Mouse (Mus musculus): ENCODE results near the gene Ms4a8a. TPM values are rescaled to one million over a fixed set of nuclear protein-coding genes. Genes with fewer than 3 reads are reported as not detected.
"Not testable (repeated sequence)": the region's sequence is repeated elsewhere in the genome, so short reads cannot be mapped to it uniquely, and the experiment has no call there.

The Ms4a8a gene
- polyA plus RNA-seq (2015; fragmentation: Nextera tagmentation; extraction: Ambion mirVana), result 0.13 and 0.26 TPM in 2 replicates

DNA sequence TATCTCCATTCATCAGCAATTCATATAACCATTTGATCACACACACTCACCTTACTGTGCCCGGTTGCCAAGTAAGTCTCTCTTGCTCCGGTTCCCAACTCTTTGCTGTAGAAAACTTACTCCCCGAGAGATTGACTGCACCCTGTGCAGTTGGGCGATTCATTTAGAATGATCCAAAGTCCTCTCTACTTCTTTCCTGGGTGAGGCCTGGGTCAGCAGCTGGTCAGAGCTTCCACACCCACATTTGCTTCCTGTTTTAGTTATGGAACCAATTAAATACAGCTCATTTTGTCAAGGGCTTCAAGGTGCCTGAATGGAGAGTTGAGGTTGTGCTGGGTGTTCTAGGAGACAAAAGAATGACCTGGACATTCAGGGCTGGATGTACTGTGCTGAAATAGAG lies at the start of gene Ms4a8a:
TSS of gene Ms4a8a (minus strand) at position 169 of the 400 bp plus-strand sequence.
- Histone ChIP-seq H3K9me3 (ENCODE audit: low read length) (no peaks in the 10 kb centered on the region), H3K4me2 (ENCODE audit: low read depth, low read length) (no peak within 1 kb of the TSS), H3K4me3 (ENCODE audit: low read depth, low read length) (no peak within 1 kb of the TSS), H3K4me1 (ENCODE audit: insufficient read depth) (no peaks in the 10 kb centered on the region), H3K36me3 (replicated peaks; ENCODE audit: insufficient read depth, low read length) (no peaks in the 10 kb centered on the region), H3K27ac (ENCODE audit: low read depth) (no peak within 1 kb of the TSS), H3K27me3 (ENCODE audit: insufficient read depth, low read length) (no peaks in the 10 kb centered on the region), H3K9ac (replicated peaks) (no peak within 1 kb of the TSS)
- WGBS (ENCODE audit: insufficient replicate concordance), result 65% methylated on average over 4 of the region's 4 CpGs
- ATAC-seq, result no peak
- no peak for DNase-seq
- TF ChIP-seq CTCF (IDR thresholded peaks at IDR 0.05; ENCODE audit: low read depth), result no peak
- no peak for TF ChIP-seq EP300 (IDR thresholded peaks at IDR 0.05; ENCODE audit: low read depth)

GRCm38 (mm10) chr19:11129702-11130101 lies 48.8 kb upstream of the Ms4a8a start:
- Histone ChIP-seq H3K27ac (ENCODE audit: low read depth) (no peak overlapping the region), H3K36me3 (replicated peaks; ENCODE audit: insufficient read depth, low read length) (no peaks in the 10 kb centered on the region), H3K9me3 (ENCODE audit: low read length) (no peaks in the 10 kb centered on the region), H3K27me3 (ENCODE audit: insufficient read depth, low read length) (no peaks in the 10 kb centered on the region), H3K4me3 (ENCODE audit: low read depth, low read length) (no peak overlapping the region), H3K4me2 (ENCODE audit: low read depth, low read length) (no peak overlapping the region), H3K9ac (replicated peaks) (no peak overlapping the region), H3K4me1 (ENCODE audit: insufficient read depth) (no peaks in the 10 kb centered on the region)
- TF ChIP-seq EP300 (IDR thresholded peaks at IDR 0.05; ENCODE audit: low read depth), result no peak
- TF ChIP-seq CTCF (IDR thresholded peaks at IDR 0.05; ENCODE audit: low read depth), result no peak
- ATAC-seq (no peak), DNase-seq (no peak)
- WGBS (ENCODE audit: insufficient replicate concordance), result 73% methylated on average over 1 of the region's 1 CpGs

DNA sequence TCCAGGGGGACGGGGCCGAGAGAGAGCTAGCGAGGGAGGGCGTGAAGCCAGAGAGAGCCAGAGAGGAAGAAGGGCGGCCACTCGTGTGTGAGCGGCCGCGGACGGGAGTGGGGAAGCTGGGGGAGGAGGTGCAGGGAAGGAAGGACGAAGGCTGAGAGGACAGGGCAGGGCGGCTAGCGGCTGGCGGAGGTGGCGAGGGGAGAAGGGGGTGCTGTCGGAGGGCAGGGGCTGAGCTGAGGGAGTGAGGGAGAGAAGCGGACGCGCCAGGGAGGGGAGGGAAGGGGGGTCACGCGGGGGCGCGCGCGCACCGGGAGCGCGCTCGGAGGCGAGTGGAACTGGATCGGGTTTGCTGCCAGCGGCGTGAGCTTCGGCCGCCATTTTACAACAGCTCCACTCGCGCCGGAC lies 40.1 kb upstream of the Ms4a8a start:
- H3K4me2 ChIP-seq (ENCODE audit: low read depth, low read length), result peak overlapping the region; percentile 58
- 2% methylated on average over 11 of the region's 38 CpGs for WGBS (ENCODE audit: insufficient replicate concordance)

DNA sequence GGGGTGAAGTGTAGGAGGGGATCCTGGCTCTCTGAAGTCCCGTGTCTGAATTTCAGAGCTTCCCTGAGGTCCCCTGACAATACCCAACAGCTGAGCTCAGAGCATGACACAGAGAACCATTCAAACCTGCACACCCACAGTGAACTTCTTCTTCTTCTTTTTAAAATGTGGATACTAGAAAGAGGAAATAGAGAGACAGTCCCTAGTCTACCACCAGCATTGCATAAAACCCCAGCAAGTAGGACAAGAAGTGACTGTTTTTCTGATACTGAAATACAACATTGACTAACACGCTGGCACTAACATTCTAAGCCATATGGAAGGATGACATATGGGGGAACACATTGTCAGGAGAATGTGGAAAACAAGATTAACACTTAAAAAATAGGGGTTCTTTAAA lies 38.4 kb upstream of the Ms4a8a start:
- H3K27ac ChIP-seq (ENCODE audit: low read depth), result peak overlapping the region; percentile 69
- TF ChIP-seq EP300 (IDR thresholded peaks at IDR 0.05; ENCODE audit: low read depth), result peak; percentile 18; the same call in 1 of the 2 replicates
- TF ChIP-seq CTCF (IDR thresholded peaks at IDR 0.05; ENCODE audit: low read depth), result no peak
- 0 out of 2 replicates have a peak, but pooled peaks cover 3% of the 10 kb centered on the region for H3K4me1 ChIP-seq (ENCODE audit: insufficient read depth)
- H3K4me2 ChIP-seq (ENCODE audit: low read depth, low read length), result no peak overlapping the region
- no peaks in the 10 kb centered on the region for H3K27me3 ChIP-seq (ENCODE audit: insufficient read depth, low read length)
- ATAC-seq (no peak; the same call in 1 of the 2 replicates), DNase-seq (no peak)
- H3K9ac ChIP-seq (replicated peaks), result no peak overlapping the region
- WGBS (ENCODE audit: insufficient replicate concordance), result 56% methylated on average over 2 of the region's 2 CpGs
- H3K9me3 ChIP-seq (ENCODE audit: low read length), result no peaks in the 10 kb centered on the region
- no peaks in the 10 kb centered on the region for H3K36me3 ChIP-seq (replicated peaks; ENCODE audit: insufficient read depth, low read length)
- no peak overlapping the region for H3K4me3 ChIP-seq (ENCODE audit: low read depth, low read length)

More for the DNA sequence above, 40.1 kb upstream of the Ms4a8a start:
- H3K27ac ChIP-seq (ENCODE audit: low read depth); H3K36me3 ChIP-seq (replicated peaks; ENCODE audit: insufficient read depth, low read length); H3K9me3 ChIP-seq (ENCODE audit: low read length); H3K4me1 ChIP-seq (ENCODE audit: insufficient read depth); H3K27me3 ChIP-seq (ENCODE audit: insufficient read depth, low read length): not testable (repeated sequence)
- DNase-seq, result peak; percentile 31
- ATAC-seq, result peak; percentile 100
- Histone ChIP-seq H3K4me3 (ENCODE audit: low read depth, low read length) (peak overlapping the region; percentile 38), H3K9ac (replicated peaks) (0 out of 2 replicates have a peak overlapping the region, but pooled peaks have one; percentile 30)

DNA sequence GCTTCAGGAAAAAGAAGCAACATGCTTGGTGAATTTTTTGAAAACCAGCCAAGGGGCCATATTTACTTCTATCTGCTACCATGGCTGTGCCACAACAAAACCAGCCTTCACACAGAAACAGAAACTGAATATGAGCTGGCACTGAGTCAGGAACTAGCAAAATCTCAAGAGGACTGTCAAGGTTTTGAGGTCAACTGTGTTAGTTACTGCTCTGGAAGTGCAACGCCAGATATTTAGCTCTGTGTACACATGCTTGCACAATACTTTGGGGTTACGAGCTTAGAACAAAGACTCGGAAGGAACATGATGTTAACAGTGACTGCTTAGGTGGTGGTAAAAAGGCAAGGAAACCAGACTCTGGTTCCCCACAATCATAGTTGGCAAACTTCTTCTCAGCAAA lies 26.8 kb upstream of the Ms4a8a start:
- no peak overlapping the region for H3K9ac ChIP-seq (replicated peaks)
- no peaks in the 10 kb centered on the region for H3K9me3 ChIP-seq (ENCODE audit: low read length)
- H3K4me1 ChIP-seq (ENCODE audit: insufficient read depth), result peaks cover 4% of the 10 kb centered on the region; the same call in 1 of the 2 replicates
- no peak overlapping the region for H3K4me2 ChIP-seq (ENCODE audit: low read depth, low read length)
- TF ChIP-seq CTCF (IDR thresholded peaks at IDR 0.05; ENCODE audit: low read depth) (no peak), EP300 (IDR thresholded peaks at IDR 0.05; ENCODE audit: low read depth) (0 out of 2 replicates have a peak, but pooled peaks have one; percentile 22)
- H3K4me3 ChIP-seq (ENCODE audit: low read depth, low read length), result no peak overlapping the region
- DNase-seq, result no peak
- no peaks in the 10 kb centered on the region for H3K27me3 ChIP-seq (ENCODE audit: insufficient read depth, low read length)
- ATAC-seq, result peak; percentile 60; the same call in 1 of the 2 replicates
- WGBS (ENCODE audit: insufficient replicate concordance), result 41% methylated on average over 3 of the region's 3 CpGs
- no peaks in the 10 kb centered on the region for H3K36me3 ChIP-seq (replicated peaks; ENCODE audit: insufficient read depth, low read length)
- peak overlapping the region; percentile 67 for H3K27ac ChIP-seq (ENCODE audit: low read depth)

GRCm38 (mm10) chr19:11101880-11102279 lies 21.0 kb upstream of the Ms4a8a start:
- TF ChIP-seq CTCF (IDR thresholded peaks at IDR 0.05; ENCODE audit: low read depth) (no peak), EP300 (IDR thresholded peaks at IDR 0.05; ENCODE audit: low read depth) (no peak)
- Histone ChIP-seq H3K9me3 (ENCODE audit: low read length) (no peaks in the 10 kb centered on the region), H3K4me3 (ENCODE audit: low read depth, low read length) (no peak overlapping the region), H3K4me1 (ENCODE audit: insufficient read depth) (no peaks in the 10 kb centered on the region), H3K27ac (ENCODE audit: low read depth) (no peak overlapping the region), H3K4me2 (ENCODE audit: low read depth, low read length) (no peak overlapping the region), H3K36me3 (replicated peaks; ENCODE audit: insufficient read depth, low read length) (no peaks in the 10 kb centered on the region), H3K27me3 (ENCODE audit: insufficient read depth, low read length) (no peaks in the 10 kb centered on the region), H3K9ac (replicated peaks) (no peak overlapping the region)
- 52% methylated on average over 1 of the region's 1 CpGs for WGBS (ENCODE audit: insufficient replicate concordance)
- ATAC-seq (no peak), DNase-seq (no peak)

- 49% methylated on average over 3 of the region's 3 CpGs for WGBS (ENCODE audit: insufficient replicate concordance)
- H3K27me3 ChIP-seq (ENCODE audit: insufficient read depth, low read length), result no peaks in the 10 kb centered on the region
These were observed 17.5 kb upstream of the Ms4a8a start for GRCm38 (mm10) chr19:11098401-11098800.

GRCm38 (mm10) chr19:11092131-11092530 lies 11.2 kb upstream of the Ms4a8a start:
- not testable (repeated sequence) for H3K27ac ChIP-seq (ENCODE audit: low read depth); ATAC-seq; H3K9me3 ChIP-seq (ENCODE audit: low read length); H3K36me3 ChIP-seq (replicated peaks; ENCODE audit: insufficient read depth, low read length); H3K27me3 ChIP-seq (ENCODE audit: insufficient read depth, low read length); H3K9ac ChIP-seq (replicated peaks); H3K4me1 ChIP-seq (ENCODE audit: insufficient read depth)
- Histone ChIP-seq H3K4me3 (ENCODE audit: low read depth, low read length) (peak overlapping the region; percentile 39), H3K4me2 (ENCODE audit: low read depth, low read length) (peak overlapping the region; percentile 70)
- DNase-seq, result peak; percentile 32
- 2% methylated on average over 50 of the region's 50 CpGs for WGBS (ENCODE audit: insufficient replicate concordance)

More at GRCm38 (mm10) chr19:11098401-11098800, 17.5 kb upstream of the Ms4a8a start:
- H3K4me2 ChIP-seq (ENCODE audit: low read depth, low read length), result no peak overlapping the region
- TF ChIP-seq CTCF (IDR thresholded peaks at IDR 0.05; ENCODE audit: low read depth), result no peak
- TF ChIP-seq EP300 (IDR thresholded peaks at IDR 0.05; ENCODE audit: low read depth), result no peak
- H3K9me3 ChIP-seq (ENCODE audit: low read length), result no peaks in the 10 kb centered on the region
- no peak for ATAC-seq
- no peak overlapping the region for H3K9ac ChIP-seq (replicated peaks)
- no peak for DNase-seq
- H3K27ac ChIP-seq (ENCODE audit: low read depth), result no peak overlapping the region
- H3K4me3 ChIP-seq (ENCODE audit: low read depth, low read length), result no peak overlapping the region
- H3K4me1 ChIP-seq (ENCODE audit: insufficient read depth), result no peaks in the 10 kb centered on the region
- H3K36me3 ChIP-seq (replicated peaks; ENCODE audit: insufficient read depth, low read length), result no peaks in the 10 kb centered on the region

Data from liver, postnatal 0 days (tissue).